Mouse (Mus musculus): Measurements from ENCODE around the gene Atp11b.

The Atp11b gene

DNA sequence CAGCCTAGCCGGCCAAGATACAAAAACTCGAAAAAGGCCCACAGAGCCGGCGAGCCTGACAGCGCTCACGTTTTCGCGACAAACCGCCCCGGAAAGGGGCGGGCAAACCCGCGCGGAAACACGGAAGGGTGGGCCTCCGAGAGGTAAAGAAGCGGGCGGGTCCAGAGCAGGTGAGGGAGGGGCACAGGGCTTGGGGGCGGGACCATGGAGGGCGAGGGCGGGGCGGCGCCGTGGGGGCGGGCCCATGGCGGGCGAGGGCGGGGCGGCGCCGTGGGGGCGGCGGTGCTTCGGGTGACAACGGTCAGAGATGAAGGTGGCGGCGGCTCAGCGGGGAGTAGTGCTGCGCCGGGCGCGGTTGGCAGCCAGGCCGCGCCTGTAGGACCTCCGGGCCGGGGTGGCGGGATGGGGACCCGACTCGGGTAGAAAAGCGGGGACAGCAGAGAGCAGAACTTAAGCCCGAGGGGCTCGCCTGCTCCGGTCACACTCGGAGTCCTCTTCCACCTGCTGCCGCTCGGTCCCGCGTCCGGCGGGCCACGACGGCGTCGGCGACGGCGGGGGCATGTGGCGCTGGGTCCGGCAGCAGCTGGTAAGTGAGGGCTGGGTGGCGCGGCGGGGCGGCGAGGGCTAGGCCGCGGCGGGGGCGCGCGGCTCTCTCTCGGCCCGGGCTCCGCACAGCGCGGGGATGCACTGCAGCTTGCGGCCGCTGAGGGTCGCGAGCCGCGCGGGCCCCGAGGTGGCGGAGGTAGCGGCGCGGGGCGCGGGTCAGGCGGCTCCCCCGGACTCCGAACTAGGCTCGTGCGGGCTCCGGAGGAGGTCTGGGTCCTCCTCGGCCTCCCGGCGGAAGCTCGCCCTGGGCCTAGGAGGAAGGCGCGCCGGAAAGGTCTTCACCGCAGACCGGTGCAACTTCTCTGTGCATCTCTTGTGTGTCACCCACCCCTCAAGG is at the start of gene Atp11b:
TSS of gene Atp11b (plus strand) at position 282 of the 943 bp plus-strand sequence.
- DNase-seq (ENCODE audit: low spot score in 2 of 2), result peak; percentile 61 to 67

DNA sequence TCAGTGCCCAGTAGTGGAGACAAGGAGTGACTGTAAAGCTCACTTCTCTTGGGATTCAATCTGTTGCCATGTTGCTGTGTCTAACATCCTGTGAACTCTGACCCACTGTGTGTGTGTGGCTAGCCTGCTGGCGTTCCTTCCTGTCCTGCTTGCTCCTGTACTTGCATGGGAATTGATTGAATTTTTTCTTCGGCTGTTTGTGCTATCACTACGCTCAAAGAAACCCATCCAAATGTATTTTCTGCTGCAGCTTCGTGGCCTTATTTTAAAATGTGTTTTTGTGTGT is 49.6 kb upstream of the Atp11b start:
- DNase-seq (ENCODE audit: low spot score in 2 of 2), result no peak

- no peak for DNase-seq (ENCODE audit: low spot score in 2 of 2)
Measured at GRCm38 (mm10) chr3:35719531-35720205, 34.2 kb upstream of the Atp11b start.

GRCm38 (mm10) chr3:35720801-35721200 is 33.1 kb upstream of the Atp11b start:
- no peak for DNase-seq (ENCODE audit: low spot score in 2 of 2)

GRCm38 (mm10) chr3:35721818-35722446 is 32.0 kb upstream of the Atp11b start:
- DNase-seq (ENCODE audit: low spot score in 2 of 2), result no peak

- DNase-seq (ENCODE audit: low spot score in 2 of 2), result no peak
Measured at GRCm38 (mm10) chr3:35722811-35723210, 31.1 kb upstream of the Atp11b start.

GRCm38 (mm10) chr3:35723586-35724322 is 30.2 kb upstream of the Atp11b start:
- DNase-seq (ENCODE audit: low spot score in 2 of 2), result peak; percentile 3 to 54

DNA sequence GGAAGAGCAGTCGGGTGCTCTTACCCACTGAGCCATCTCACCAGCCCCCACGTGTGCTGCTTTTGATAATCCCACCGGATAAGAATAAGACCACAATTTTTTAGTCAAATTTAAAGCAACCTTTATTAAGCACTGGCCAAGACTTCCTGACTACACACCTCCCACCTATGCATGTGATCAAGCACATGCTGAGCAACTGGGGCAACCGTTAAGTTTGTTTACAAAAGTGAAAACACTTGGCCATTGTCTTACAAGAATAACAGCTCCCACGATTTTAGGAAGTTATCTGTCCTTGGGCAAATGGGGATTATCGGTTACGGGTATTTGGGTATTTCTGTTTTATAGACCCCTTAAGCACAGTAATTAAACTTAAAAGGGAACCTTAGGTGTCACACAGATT is 28.8 kb upstream of the Atp11b start:
- no peak for DNase-seq (ENCODE audit: low spot score in 2 of 2)

DNA sequence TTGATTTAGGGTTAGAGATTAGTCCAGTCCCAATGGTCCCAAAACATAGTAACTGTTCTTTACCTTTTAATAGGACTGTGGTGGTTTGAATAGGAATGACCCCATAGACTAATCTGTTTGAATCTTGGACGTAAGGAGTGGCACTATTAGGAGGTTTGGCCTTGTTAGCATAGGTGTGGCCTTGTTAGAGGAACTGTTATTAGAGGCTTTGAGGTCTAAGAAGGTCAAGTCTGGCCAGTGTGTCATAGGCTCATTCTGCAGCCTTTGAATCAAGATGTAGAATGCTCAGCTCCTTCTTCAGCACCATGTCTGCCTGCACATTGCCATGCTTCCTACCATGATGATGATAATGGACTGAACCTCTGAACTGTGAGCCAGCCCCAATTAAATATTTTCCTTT is 27.0 kb upstream of the Atp11b start:
- no peak for DNase-seq (ENCODE audit: low spot score in 2 of 2)

DNA sequence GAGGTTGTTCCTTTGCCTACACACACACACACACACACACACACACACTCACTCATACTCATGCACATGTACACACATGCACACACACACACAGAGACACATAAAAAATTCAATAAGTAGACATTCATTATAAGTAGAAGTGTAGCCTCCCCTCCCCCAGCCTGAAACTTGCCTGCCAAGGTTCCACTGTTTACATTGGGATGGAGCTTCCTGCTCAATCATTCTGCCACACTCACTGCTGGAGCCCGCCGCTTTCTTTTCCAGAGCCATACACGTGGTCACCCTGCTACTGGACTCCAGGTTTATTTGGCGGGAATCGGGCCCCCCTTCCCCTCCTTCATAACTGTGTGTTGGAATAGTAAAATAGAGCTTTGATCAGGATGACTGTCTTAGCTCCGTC is 24.4 kb upstream of the Atp11b start:
- no peak for DNase-seq (ENCODE audit: low spot score in 2 of 2)

DNA sequence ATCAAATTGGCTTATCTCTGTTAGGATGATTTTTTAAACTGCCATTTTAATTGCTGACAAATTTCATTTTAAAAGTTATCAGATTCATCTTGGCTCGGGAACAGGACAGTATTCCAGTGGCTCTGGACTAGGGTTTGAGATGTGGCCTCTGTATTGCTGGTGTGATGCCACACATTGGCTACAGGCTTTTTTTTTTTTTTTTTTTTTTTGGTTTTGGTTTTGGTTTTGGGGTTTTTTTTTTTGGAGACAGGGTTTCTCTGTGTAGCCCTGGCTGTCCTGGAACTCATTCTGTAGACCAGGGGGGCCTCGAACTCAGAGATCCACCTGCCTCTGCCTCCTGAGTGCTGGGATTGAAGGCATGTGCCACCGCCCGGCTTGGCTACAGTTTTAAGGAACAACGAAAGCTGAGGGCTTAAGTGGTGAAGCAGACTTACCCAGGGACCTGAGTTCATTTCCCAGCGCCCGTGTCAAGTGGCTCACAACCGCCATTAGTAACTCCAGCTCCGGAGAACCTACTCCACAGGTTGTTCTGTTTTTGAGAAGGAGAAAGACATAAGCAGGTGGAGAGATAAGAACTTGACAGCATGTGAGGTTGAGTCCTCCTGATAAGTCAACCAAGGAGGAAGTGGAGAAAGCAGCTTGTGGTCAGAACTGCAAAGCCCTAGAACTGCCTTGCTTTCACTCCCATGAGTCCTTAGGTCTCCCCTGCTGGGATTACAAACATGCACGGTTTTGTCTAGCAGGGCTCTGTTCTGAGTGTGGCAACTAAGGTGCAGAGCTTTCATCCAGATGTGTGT is 21.7 kb upstream of the Atp11b start:
- no peak for DNase-seq (ENCODE audit: low spot score in 2 of 2)

DNA sequence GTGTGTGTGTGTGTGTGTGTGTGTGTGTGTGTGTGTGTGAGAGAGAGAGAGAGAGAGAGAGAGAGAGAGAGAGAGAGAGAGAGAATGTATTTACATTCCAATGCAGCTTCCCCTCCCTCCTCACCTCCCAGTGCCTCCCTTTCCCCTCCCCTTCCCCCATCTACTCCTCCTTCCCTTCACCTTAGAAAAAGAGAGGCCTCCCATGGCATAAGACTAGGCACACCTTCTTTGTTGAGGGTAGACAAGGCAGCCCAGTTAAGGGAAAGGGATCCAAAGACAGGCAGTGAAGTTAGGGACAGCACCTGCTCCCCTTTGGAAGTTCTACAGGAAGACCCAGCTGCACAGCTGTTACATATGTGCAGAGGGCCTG is 21.1 kb upstream of the Atp11b start:
- DNase-seq (ENCODE audit: low spot score in 2 of 2), result no peak

DNA sequence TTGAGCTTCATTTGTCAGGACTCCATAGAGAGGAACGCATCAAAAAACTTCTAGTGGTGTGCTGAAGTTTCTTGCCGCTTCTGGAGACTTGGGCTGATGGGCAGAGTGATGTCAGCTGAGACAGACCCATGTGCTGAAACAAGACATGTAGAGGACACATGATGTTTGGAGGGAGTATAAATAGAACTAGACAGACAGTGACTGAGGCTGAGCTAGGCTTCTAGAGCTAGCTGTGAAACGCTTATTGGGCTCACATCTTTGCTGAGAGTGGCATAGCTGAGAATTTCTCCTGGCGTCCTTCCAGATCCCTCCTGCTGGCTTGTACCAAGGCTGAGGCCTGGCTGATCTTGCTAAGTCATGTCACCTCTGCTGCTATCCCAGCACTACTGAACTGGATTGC is 19.4 kb upstream of the Atp11b start:
- no peak for DNase-seq (ENCODE audit: low spot score in 2 of 2)

DNA sequence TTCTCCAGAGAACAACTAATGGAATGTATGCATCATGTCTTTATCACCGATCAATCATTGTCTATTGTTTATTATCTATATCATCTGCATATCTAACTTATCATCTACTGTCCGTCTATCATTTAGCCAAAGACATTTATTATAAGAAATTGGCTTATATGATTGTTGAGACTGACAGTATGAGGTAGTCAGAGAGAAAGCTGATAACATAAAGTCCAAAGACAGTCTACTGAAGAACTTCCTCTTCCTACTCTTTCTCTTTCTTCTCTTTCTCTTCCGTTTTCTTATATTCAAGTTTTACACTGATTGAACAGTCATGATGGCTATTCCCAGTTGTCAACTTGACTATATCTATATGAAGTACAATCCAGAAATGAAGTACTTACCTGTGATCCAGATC is 15.8 kb upstream of the Atp11b start:
- DNase-seq (ENCODE audit: low spot score in 2 of 2), result no peak

DNA sequence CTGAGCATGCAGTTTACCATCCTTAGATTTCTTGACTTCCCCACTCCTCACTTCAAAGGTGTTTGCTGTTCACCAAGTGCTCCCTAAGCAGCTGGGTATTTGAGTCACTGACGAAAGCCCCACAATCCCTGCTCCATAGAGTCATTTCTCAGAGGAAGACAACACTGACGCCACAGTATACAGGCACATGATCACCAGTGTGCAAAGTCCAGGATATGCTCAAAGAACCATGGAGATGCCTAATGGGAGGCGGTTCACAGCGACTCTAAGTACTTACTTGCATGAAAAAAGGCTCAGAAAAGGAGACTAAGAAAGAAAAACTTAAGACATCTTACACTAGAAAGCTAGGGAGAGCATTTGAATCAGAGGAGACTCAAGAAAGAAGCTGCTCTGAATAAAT is 8.9 kb upstream of the Atp11b start:
- no peak for DNase-seq (ENCODE audit: low spot score in 2 of 2)

GRCm38 (mm10) chr3:35746840-35747456 is 7.0 kb upstream of the Atp11b start:
- no peak for DNase-seq (ENCODE audit: low spot score in 2 of 2)

- no peak for DNase-seq (ENCODE audit: low spot score in 2 of 2)
Measured at GRCm38 (mm10) chr3:35750286-35750685, 3.6 kb upstream of the Atp11b start.

GRCm38 (mm10) chr3:35751724-35752123 is 2.2 kb upstream of the Atp11b start:
- no peak for DNase-seq (ENCODE audit: low spot score in 2 of 2)

DNA sequence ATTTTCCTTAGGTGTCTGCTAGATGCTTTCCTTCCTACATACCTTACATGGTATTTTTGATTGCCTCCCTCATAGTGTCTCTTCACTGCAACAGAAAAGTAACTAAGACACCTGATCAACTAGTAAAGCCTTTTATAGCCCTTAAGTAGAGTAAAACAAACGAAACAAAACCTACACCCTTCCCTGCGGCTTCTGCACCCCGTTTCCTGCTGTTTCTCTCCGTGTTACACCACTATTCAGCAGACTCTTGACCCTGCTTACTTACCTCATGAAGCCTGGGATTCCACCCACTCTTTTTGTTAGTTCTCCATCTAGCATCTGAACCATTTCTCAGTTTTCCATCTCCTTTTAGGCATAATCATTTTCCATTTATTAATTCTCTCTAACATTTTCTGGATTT is 8.8 kb downstream of the Atp11b start:
- no peak for DNase-seq (ENCODE audit: low spot score in 2 of 2)

GRCm38 (mm10) chr3:35764637-35765617 is 11.0 kb downstream of the Atp11b start:
- no peak for DNase-seq (ENCODE audit: low spot score in 2 of 2)
